Mouse (Mus musculus) midbrain, embryonic 11.5 days (tissue): ENCODE results near the gene Ogt. TPM values are rescaled to one million over a fixed set of nuclear protein-coding genes. Genes with fewer than 3 reads are reported as not detected.
A peak's percentile ranks its signal among the peaks of the same experiment; 100 is the strongest.

ENCODE experiments used
- ATAC-seq: fragments of 200-750 bp; cut with Nextera tagmentation; 2 replicates; pipeline ENCODE4 v1.8.0; 2017; ENCODE audit warnings: moderate TSS enrichment, moderate library complexity; ENCODE audit not compliant: low FRiP score
- DNase-seq: peaks from one replicate; pipeline ENCODE4 v3.0.0; 2015; ENCODE audit warnings: low spot score; ENCODE audit errors: missing footprints
- H3K27ac ChIP-seq: fragments of 300-500 bp; sonication (generic); 2 replicates; pipeline ENCODE4 v1.5.1; 2014; ENCODE audit warnings: low read depth, low read length
- H3K27me3 ChIP-seq: fragments of 300-500 bp; sonication (generic); 2 replicates; pipeline ENCODE4 v1.6.1; 2014; ENCODE audit warnings: mild to moderate bottlenecking, low read length, moderate library complexity, mixed read lengths; ENCODE audit not compliant: control insufficient read depth, insufficient read depth
- H3K36me3 ChIP-seq: fragments of 300-500 bp; sonication (generic); 2 replicates; pipeline ENCODE4 v1.6.1; 2014; ENCODE audit warnings: mild to moderate bottlenecking, low read length, moderate library complexity, mixed read lengths; ENCODE audit not compliant: control insufficient read depth, insufficient read depth
- H3K4me1 ChIP-seq: fragments of 300-500 bp; sonication (generic); 2 replicates; pipeline ENCODE4 v1.6.1; 2014; ENCODE audit warnings: low read length; ENCODE audit not compliant: control insufficient read depth, insufficient read depth
- H3K4me2 ChIP-seq: fragments of 300-500 bp; sonication (generic); 2 replicates; pipeline ENCODE4 v1.6.1; 2014; ENCODE audit warnings: mild to moderate bottlenecking, moderate library complexity
- H3K4me3 ChIP-seq: fragments of 300-500 bp; sonication (generic); 2 replicates; pipeline ENCODE4 v1.5.1; 2014; ENCODE audit warnings: low read depth, low read length
- H3K9ac ChIP-seq: fragments of 300-500 bp; sonication (generic); 2 replicates; pipeline ENCODE4 v1.6.1; 2014; ENCODE audit warnings: low read length
- H3K9me3 ChIP-seq: fragments of 300-500 bp; sonication (generic); 2 replicates; pipeline ENCODE4 v1.6.1; 2016; ENCODE audit warnings: low read length; ENCODE audit not compliant: control insufficient read depth
- WGBS: fragments of 180-500 bp; shearing (Covaris S2); extraction: QIAGEN DNeasy Blood & Tissue Kit; methylation state at CpG from one replicate; pipeline ENCODE4 v1.1.7; 2014; 5-methylcytosine and 5-hydroxymethylcytosine counted together
- polyA plus RNA-seq: library from polyadenylated mRNA; unstranded; fragments of >200 nt; fragmentation: Nextera tagmentation; extraction: Ambion mirVana; gene quantifications from 2 replicates; pipeline ENCODE4 v1.2.1, GENCODE M21; 2014

Ogt gene
- polyA plus RNA-seq, result 237 and 262 TPM in 2 replicates

DNA sequence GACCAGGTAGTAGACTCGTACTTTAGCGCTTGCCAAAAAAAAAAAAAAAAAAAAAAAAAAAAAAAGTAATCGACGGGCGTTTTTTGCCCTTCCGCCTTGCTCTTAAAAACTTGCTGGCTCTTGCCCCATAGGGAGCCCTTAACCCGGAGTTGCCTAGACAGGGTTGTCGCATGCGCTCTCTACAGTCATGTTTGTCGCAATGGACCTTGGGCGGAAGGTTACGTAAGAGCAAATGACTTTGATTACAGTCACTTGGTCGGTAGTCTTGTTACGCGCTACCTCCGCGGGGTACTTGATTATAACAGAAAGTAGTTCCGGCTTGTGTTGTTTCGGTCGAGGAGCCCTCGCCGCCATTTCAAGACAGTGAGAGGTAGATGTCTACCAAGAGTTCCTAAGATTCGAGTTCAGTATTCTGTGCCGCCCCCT lies at the start of gene Ogt:
Ogt (plus strand) TSS at position 320 of the 426 bp plus-strand sequence.
- Histone ChIP-seq H3K9me3 (no peaks in the 10 kb centered on the region), H3K36me3 (no peaks in the 10 kb centered on the region), H3K4me2 (peak within 1 kb of the TSS; percentile 46), H3K27me3 (peaks cover 9% of the 10 kb centered on the region), H3K27ac (peak within 1 kb of the TSS; percentile 62), H3K4me3 (peak within 1 kb of the TSS; percentile 68), H3K4me1 (0 out of 2 replicates have a peak, but pooled peaks cover 6% of the 10 kb centered on the region), H3K9ac (peak within 1 kb of the TSS; percentile 85)
- peak; percentile 98 for DNase-seq
- WGBS, result 24% methylated on average over 24 of the region's 24 CpGs
- ATAC-seq, result peak; percentile 94

- WGBS, result 98% methylated on average over 3 of the region's 3 CpGs
- Histone ChIP-seq H3K27me3 (peaks cover 2% of the 10 kb centered on the region; the same call in 1 of the 2 replicates), H3K4me3 (no peak overlapping the region), H3K9me3 (no peaks in the 10 kb centered on the region), H3K9ac (no peak overlapping the region), H3K4me1 (no peaks in the 10 kb centered on the region), H3K27ac (no peak overlapping the region), H3K4me2 (no peak overlapping the region), H3K36me3 (no peaks in the 10 kb centered on the region)
- DNase-seq (no peak), ATAC-seq (no peak)
These were observed 23.7 kb upstream of the Ogt start for GRCm38 (mm10) chrX:101616183-101616582.

DNA sequence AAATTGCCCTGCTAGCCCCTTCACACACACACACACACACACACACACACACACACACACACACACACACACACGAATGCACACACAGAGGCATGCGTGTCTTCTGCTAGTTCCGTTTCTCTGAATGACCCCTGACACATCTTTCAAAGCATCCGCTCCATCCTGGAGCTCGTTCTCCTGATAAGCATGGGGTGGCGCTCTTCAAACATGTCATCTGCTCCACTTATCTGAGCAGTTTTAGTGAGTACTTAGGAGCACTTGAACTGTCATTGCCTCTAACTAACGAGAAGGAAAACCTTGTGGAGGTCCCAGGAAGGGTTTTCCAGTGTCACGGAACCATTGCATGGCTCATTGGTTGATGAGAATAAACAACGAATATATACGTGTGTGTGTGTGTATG lies 22.0 kb upstream of the Ogt start:
- H3K4me1 ChIP-seq, result no peaks in the 10 kb centered on the region
- H3K4me2 ChIP-seq, result no peak overlapping the region
- H3K4me3 ChIP-seq, result no peak overlapping the region
- 79% methylated on average over 10 of the region's 10 CpGs for WGBS
- ATAC-seq (no peak), DNase-seq (no peak)
- no peak overlapping the region for H3K27ac ChIP-seq
- no peaks in the 10 kb centered on the region for H3K36me3 ChIP-seq
- no peaks in the 10 kb centered on the region for H3K9me3 ChIP-seq
- no peaks in the 10 kb centered on the region; the same call in 1 of the 2 replicates for H3K27me3 ChIP-seq
- H3K9ac ChIP-seq, result no peak overlapping the region

- ATAC-seq, result no peak
- no peaks in the 10 kb centered on the region for H3K4me1 ChIP-seq
- no peaks in the 10 kb centered on the region for H3K36me3 ChIP-seq
- H3K9ac ChIP-seq, result no peak overlapping the region
- no peaks in the 10 kb centered on the region for H3K27me3 ChIP-seq
- no peak for DNase-seq
- no peak overlapping the region for H3K27ac ChIP-seq
- WGBS, result 72% methylated on average over 6 of the region's 6 CpGs
- no peaks in the 10 kb centered on the region for H3K9me3 ChIP-seq
- no peak overlapping the region for H3K4me2 ChIP-seq
- no peak overlapping the region for H3K4me3 ChIP-seq
These were observed 19.5 kb upstream of the Ogt start for GRCm38 (mm10) chrX:101620317-101620716.

GRCm38 (mm10) chrX:101622539-101622938 lies 17.3 kb upstream of the Ogt start:
- H3K4me3 ChIP-seq, result no peak overlapping the region
- WGBS, result 56% methylated on average over 3 of the region's 3 CpGs

GRCm38 (mm10) chrX:101636821-101637525 lies 2.9 kb upstream of the Ogt start:
- Histone ChIP-seq H3K27ac (no peak overlapping the region), H3K9ac (no peak overlapping the region), H3K4me3 (no peak overlapping the region), H3K36me3 (no peaks in the 10 kb centered on the region), H3K27me3 (peaks cover 9% of the 10 kb centered on the region), H3K4me1 (0 out of 2 replicates have a peak, but pooled peaks cover 3% of the 10 kb centered on the region), H3K4me2 (no peak overlapping the region), H3K9me3 (no peaks in the 10 kb centered on the region)
- ATAC-seq (no peak), DNase-seq (no peak)
- 26% methylated on average over 7 of the region's 9 CpGs for WGBS

More at GRCm38 (mm10) chrX:101622539-101622938, 17.3 kb upstream of the Ogt start:
- no peak overlapping the region for H3K27ac ChIP-seq
- DNase-seq (no peak), ATAC-seq (no peak)
- H3K36me3 ChIP-seq, result no peaks in the 10 kb centered on the region
- no peak overlapping the region for H3K9ac ChIP-seq
- H3K9me3 ChIP-seq, result no peaks in the 10 kb centered on the region
- H3K27me3 ChIP-seq, result no peaks in the 10 kb centered on the region
- H3K4me2 ChIP-seq, result no peak overlapping the region
- no peaks in the 10 kb centered on the region for H3K4me1 ChIP-seq

- peaks cover 9% of the 10 kb centered on the region for H3K27me3 ChIP-seq
- no peak for DNase-seq
- 0 out of 2 replicates have a peak, but pooled peaks cover 6% of the 10 kb centered on the region for H3K4me1 ChIP-seq
- peak overlapping the region; percentile 51 for H3K9ac ChIP-seq
- 32% methylated on average over 3 of the region's 3 CpGs for WGBS
- no peaks in the 10 kb centered on the region for H3K9me3 ChIP-seq
- no peaks in the 10 kb centered on the region for H3K36me3 ChIP-seq
- H3K27ac ChIP-seq, result no peak overlapping the region
- ATAC-seq, result no peak
- H3K4me2 ChIP-seq, result peak overlapping the region; percentile 46
- H3K4me3 ChIP-seq, result peak overlapping the region; percentile 68; the same call in 1 of the 2 replicates
These were observed 1.0 kb upstream of the Ogt start for GRCm38 (mm10) chrX:101638856-101639255.

- H3K9ac ChIP-seq, result peak overlapping the region; percentile 51
- WGBS, result 11% methylated on average over 13 of the region's 13 CpGs
- DNase-seq (peak; percentile 93), ATAC-seq (0 out of 2 replicates have a peak, but pooled peaks have one; percentile 7)
- 0 out of 2 replicates have a peak, but pooled peaks cover 6% of the 10 kb centered on the region for H3K4me1 ChIP-seq
- H3K27ac ChIP-seq, result no peak overlapping the region; the same call in 1 of the 2 replicates
- no peaks in the 10 kb centered on the region for H3K9me3 ChIP-seq
- H3K4me2 ChIP-seq, result peak overlapping the region; percentile 46
- H3K27me3 ChIP-seq, result peaks cover 9% of the 10 kb centered on the region
- peak overlapping the region; percentile 68 for H3K4me3 ChIP-seq
- H3K36me3 ChIP-seq, result no peaks in the 10 kb centered on the region
These were observed 554 bp upstream of the Ogt start for GRCm38 (mm10) chrX:101639306-101639705.
